Mouse (Mus musculus) cerebellum, adult 2 months (tissue): ENCODE measurements around the gene Aprt.

Experiments
- CTCF ChIP-seq: fragments of 200-500 bp; IDR thresholded peaks from 2 replicates; pipeline ENCODE4 v1.5.1; 2011; ENCODE audit warnings: low read depth, mild to moderate bottlenecking, control low read depth, low read length, moderate library complexity, borderline replicate concordance; ENCODE audit not compliant: insufficient read depth
- POLR2A ChIP-seq: fragments of 200-500 bp; IDR thresholded peaks from 2 replicates; pipeline ENCODE4 v1.6.1; 2011; ENCODE audit warnings: low read length, control low read depth, borderline replicate concordance; ENCODE audit not compliant: insufficient read depth

- TF ChIP-seq CTCF, result no peak
- no peak for TF ChIP-seq POLR2A
Measured at GRCm38 (mm10) chr8:122596031-122596430, 19.3 kb upstream of the Aprt start.
